Mouse (Mus musculus): ENCODE measurements around the gene Il1r1. TPM values are rescaled to one million over a fixed set of nuclear protein-coding genes. Genes with fewer than 3 reads are reported as not detected.

Gene Il1r1
- 1 to 10 TPM; 3.3 to 3.4 TPM for total RNA-seq (2021)
- long read RNA-seq, full-length matches to known transcripts = 1 of 1 reads
- long read RNA-seq, partial matches to known transcripts = 0 of 1 reads
- long read RNA-seq, other reads (novel, unspliced or antisense) = 0 of 1 reads

DNA sequence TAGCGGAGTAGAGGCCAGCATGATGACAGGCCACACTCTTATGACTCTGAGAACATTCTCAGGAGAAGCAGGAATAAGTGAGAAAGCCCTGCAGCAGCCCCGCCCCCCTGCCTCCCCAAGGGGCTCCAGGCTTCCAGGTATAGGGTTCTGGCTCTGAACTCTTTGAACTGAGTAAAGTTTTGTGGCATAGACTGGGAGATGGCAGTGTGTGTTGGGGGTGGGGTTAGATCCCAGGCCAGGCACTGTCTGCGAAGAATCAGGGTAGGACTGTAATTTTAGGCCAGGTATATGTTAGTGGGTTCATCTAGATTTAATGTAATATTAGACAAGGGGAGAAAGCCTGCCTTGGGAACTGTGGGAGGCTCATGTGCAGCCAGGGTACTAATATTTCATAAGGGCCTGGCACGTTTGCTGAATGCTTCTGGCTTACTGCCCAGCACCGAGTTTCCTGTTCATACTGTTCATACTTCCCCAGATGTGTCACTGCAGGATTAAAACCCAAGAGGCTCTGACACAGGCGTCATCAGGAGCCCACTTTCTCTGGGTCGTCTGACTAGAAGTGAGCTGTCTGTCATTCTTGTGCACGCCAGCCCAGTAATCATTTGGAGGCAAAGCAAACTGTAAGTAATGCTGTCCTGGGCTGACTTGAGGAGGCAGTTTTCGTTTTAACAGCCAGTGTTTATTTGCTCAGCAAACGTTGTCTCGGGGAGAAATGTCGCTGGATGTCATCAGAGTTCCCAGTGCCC lies at the start of gene Il1r1:
Gene Il1r1 (plus strand): TSS at position 542 of the 746 bp plus-strand sequence.
- peak in 1 of 2 experiments; percentile 13 for DNase-seq (ENCODE audit: low spot score in 2 of 2)

DNA sequence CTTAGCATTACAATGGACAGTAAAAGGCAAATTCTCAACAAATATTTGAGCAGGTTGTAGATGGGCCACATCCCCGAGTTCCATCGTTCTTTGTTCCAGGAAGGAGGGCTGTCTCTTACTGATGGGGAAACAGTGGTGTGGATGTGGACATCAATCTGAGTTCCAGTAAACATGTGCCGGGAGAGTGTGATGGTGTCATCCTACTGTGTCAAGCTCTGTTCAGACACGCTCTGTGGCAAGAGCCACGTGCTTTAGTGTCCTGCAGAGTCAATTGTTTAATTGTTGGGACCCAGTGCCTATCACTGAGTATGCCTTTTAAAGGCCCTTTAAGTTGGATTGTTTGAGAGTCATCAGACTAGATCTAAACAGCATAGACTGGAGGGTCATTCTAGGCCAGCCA lies 49.8 kb upstream of the Il1r1 start:
- no peak for DNase-seq (ENCODE audit: low spot score in 2 of 2)

DNA sequence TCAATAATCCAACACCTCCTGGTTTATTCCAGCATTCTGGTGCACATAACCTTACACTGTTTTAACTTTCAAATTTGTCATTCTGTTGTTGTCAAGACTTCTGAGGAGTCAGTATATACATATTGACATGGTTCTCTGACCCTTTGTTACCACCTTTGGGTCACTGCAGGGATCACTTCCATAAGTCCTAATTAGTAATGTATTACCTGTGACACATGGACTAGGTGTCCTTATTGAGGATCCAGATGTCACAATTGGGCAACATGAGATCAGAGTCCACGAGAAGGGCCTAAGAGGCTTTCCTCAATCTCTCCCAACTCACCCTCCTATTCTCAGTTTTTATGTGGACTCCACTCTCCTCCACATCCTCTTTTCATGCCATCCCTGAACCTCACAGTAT lies 49.1 kb upstream of the Il1r1 start:
- no peak for DNase-seq (ENCODE audit: low spot score in 2 of 2)

DNA sequence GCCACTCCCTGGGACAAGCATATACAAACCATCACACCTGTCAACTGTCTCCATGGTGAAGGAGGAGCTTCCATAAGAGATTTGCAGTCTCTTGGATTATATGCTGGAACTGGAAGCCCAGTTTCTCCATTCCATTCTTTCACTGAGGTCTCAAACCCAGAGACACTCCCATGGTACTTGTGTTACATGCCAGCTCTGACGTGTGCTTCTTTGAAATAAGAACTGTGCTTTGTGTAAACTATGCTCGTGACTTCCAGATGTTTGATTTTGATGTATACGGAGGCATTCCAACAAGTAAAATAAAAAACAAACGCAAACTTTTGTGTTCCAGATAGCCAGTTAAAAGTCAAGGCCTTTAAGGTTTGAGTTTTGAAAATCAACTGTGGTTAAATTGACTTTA lies 45.8 kb upstream of the Il1r1 start:
- no peak for DNase-seq (ENCODE audit: low spot score in 2 of 2)

DNA sequence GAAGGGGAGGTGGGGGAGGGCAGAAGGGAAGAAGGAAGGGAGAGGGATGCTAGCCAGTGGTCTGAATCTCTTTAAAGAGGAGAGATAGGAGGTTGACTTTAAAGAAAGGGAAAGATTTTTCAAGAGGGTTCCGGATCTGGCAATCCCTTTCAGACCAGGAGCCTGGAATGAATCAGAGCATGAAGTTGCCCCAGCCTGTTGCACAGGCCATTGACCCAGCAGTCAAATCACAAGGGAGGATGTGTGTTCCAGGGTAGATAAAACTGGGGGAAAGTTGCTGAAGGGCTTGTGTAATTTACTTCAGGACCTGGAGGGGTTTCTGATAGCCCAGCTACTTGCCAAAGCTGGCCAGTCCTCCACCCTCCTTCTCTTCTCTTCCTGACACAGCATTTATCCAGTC lies 45.4 kb upstream of the Il1r1 start:
- no peak for DNase-seq (ENCODE audit: low spot score in 2 of 2)

DNA sequence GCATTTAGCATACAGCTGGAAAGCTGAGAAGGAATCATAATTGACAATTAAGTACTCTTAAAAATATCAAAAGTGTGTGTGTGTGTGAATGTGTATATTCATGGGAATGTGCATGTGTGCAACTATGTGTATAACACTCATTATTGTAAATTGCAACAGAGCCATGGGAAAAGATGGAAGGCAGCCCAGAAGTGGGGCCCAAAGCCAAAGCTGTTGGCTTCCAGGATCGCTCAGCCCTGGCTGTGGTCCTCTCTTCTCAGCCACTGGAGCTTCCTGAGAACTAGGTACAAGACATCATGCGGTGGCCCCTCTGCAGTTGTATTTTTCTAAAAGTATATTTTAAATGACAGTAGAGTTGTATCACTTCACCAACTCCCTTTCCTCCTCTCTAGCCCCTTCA lies 44.0 kb upstream of the Il1r1 start:
- DNase-seq (ENCODE audit: low spot score in 2 of 2) = peak; percentile 36 to 45

DNA sequence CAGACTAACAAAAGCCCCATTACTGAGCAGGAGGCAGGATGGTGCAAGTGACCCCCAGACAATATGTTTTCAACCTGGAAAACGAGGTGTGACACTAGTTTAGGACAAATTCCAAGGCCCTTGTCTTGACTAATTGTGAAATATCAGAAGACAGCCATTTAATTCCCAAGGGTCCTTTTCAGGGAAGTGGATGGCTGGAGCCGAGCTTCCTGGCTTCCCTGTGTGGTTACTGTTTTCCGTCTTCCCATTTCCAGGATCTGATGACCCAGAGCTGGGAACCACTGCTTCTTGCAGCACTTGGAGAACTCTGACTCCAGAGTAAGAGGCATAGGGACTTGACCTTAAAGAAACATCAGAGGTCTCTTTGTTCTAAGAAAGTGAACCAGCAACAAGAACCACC lies 43.2 kb upstream of the Il1r1 start:
- DNase-seq (ENCODE audit: low spot score in 2 of 2) = no peak

DNA sequence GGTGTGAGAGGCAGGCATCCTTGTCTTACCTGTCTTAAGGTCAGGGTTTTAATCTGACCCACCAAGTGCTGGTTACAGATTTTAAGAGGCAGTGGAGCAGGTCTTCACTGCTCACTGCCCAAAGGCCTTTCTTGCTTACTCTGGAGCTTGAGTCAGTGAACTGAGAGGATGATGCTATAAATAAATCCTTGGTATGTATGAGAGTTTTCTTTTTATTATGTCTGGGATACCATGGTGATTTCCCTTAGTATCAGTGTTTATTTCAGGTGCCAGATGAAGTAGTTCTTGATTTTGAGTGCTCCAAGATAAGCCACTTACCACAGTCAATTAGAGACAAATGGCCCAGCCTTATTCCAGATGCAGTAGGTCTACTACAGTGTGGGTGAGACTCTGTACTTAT lies 41.5 kb upstream of the Il1r1 start:
- no peak for DNase-seq (ENCODE audit: low spot score in 2 of 2)

DNA sequence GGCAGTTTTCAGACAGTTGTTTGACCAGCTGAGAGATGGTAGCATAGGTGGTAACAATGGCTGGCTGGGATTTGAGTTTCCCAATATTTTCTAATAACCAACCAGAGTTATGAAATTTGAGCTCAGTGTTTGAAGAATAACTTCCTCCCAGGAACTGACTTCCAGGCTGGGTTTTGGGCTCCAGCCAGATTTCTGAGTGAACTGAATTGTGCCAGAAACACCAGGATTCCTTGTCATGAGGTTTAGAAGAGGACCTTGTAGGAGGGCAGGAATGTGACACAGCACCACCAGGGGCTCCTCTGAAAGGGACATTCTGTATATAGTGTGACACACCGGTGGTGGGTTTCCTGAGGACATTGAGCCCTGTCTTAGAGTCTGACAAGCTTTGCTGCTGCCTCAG lies 36.9 kb upstream of the Il1r1 start:
- no peak for DNase-seq (ENCODE audit: low spot score in 2 of 2)

DNA sequence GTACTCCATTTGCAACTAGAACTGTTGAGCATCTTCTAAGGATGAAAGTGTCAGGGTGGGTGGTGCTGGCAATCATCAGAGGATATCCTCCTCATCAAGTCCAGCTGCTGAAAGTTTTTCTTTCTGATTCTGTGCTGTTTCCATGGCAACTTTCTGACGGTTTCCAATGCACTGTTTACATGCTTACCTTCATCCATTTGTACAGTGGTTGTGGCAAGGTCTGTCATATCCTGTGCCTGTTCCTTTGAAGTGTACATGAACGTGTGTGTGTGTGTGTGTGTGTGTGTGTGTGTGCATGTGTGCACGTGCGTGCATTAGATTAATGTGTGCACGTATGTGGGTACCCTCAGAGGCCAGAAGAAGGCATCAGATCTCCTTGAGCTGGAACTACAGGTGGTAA lies 34.9 kb upstream of the Il1r1 start:
- no peak for DNase-seq (ENCODE audit: low spot score in 2 of 2)

DNA sequence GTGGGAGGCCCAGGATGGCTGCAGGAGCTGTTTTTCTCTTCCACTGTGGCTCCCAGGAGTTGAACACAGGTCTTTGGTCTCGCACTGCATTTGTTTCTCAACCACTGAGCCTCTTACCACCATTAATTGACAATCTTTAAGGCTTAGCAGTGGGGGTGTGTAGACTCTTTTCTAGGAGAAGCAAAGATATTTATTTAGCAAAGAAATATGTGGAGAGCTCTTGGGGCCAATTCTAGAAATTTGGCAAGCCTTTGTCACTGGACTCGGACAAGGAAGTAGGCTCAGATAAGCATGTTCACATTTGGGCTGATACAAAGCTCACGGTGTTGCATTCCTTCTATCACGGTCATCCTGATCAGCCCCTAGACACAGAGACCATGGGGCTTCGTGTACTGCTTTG lies 34.0 kb upstream of the Il1r1 start:
- no peak for DNase-seq (ENCODE audit: low spot score in 2 of 2)

DNA sequence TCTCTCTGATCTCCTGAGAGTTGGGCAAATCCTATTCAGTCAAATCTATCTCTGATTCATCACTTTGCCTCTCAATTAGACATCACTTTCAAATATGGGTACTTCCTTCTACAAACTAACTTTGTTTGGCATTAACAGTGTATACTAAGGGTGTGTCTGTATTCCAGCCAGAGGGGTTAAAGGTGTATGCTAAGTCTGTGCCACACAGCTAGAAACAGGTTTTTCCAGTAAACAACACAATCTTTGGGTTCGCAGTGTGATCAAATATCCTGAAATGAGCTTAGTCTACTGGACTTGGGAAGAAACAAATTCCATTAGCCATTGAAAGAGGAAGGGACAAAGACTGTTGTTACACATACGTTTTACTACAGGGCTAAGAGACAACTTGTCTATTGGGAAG lies 30.6 kb upstream of the Il1r1 start:
- no peak for DNase-seq (ENCODE audit: low spot score in 2 of 2)

DNA sequence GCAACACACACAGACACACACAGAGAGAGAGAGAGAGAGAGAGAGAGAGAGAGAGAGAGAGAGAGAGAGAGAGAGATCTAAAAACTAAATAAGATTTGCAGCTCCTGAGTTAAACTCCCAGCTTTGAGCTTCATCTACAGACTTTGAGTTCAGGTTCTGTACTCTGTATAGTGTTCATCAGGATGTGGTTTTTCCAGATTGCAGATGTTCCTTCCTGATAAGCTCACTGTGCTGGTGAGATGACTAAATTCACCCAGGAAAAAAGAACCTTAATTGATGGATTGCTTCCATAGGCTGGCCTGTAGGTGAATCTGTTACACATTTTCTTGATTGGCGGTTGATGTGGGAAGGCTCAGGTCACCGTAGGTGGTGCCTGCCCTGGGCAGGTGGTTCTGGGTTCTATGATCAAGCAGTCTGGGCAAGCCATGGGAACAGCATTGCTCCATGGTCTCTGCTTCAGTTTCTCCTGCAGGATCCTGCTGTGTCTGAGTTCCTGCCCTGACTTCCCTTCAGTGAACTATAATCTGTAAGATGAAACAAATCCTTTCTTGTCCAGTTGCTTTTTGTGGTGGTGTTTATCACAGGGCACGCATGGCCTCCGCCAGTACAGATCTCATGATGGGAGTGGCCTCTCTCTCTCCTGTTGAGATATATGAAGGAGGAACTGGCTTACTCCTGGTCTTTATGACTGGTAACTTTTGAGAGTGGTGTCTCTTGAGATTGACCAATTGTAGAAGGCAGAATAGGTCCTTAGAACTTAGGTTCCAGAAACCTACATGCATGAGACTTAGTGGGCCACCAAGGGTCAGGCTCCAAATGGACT lies 11.3 kb upstream of the Il1r1 start:
- DNase-seq (ENCODE audit: low spot score in 2 of 2) = no peak

DNA sequence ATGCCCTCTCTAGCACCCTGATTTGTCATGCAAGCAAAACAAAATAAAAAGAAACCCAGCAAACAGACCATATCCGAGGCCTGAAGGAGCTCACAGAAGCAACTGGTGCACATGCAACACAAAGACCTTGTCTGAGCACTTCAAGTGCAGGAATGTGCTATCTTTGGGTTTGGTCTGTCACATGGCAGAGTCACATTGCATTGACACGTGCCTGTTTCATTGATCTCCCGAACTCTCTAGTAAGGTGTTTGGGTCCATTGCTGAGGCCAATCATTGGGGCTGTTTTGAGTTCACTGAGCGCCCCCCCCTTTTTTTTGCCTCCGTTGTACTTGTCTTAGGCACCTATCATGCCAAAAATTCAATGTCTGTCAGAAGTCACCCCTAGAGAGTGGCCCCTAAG lies 7.4 kb upstream of the Il1r1 start:
- DNase-seq (ENCODE audit: low spot score in 2 of 2) = no peak

DNA sequence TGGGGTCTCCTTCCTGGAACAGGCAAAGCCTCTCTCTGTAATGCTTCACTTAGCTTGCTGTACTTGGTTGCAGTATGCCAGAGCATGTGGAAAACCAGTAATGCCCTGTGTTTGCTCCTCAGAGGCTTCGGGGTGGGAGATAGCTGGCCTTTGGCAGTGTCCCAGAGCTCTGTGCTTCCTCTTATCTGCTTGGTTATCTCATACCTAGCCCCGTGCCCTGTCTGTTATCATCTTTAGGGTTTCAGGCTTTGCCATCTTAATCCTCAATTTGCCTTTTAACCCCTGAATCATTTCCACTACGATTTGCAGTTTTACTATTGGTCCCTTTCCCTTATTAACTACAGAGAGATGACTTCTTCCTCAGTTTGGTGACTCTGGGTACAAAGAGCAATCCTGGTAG lies 6.3 kb upstream of the Il1r1 start:
- DNase-seq (ENCODE audit: low spot score in 2 of 2) = no peak

DNA sequence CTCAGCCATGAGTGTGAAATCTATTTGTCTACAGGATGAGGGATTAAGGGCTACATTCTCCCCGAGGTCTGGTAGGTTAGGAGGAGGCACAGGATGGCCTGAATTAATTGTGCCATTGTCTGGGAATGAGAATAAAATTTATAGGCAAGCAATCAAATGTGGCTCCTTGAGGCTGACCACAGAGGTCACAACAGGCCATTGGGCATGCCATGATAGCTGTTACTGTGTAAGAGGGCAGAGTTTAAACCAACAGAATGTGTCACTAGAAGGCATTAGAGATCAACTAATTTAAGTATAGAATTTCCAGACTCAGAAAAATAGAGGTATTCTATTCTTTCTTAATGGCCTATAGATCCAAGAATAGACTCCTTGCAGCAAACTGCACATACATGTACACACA lies 4.3 kb upstream of the Il1r1 start:
- no peak for DNase-seq (ENCODE audit: low spot score in 2 of 2)

DNA sequence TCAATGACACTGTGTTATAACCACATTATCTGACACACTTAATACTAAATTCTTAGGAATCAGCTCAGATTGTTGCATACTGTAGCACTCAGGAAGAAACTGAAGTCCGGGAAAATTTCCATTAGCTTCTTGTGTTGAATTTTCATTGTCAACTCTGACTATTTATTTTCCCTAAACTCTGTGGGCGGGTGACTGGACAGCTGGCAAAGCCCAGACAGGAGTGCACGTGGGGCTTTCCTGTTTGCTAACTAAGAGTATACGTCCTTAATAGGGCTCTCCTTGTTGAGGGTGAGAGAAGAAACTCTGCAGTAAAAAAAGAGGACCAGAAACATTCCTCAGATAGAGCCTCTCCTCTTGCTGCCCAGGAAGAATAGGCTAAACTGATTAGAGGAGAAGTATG lies 3.0 kb upstream of the Il1r1 start:
- no peak for DNase-seq (ENCODE audit: low spot score in 2 of 2)

DNA sequence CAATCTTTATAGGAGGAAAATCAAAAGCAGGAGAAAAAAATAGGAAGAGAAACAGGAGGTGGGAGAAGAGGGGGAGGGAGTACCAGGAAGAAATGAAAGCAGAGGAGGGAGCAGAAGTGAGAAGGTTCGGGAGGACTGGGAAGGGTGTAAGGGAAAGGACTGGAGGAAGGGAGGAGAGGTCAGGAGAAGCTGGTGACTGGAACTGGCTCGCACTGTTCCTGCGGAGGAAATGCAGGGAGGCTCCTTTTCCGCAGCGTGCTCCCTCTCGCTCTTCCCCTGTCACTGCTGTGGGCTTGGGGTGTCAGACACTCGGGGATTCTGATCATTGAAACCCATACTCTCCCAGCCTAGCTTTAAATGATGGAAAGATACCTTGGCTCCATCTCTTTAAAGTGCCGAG lies 2.2 kb upstream of the Il1r1 start:
- DNase-seq (ENCODE audit: low spot score in 2 of 2) = no peak

DNA sequence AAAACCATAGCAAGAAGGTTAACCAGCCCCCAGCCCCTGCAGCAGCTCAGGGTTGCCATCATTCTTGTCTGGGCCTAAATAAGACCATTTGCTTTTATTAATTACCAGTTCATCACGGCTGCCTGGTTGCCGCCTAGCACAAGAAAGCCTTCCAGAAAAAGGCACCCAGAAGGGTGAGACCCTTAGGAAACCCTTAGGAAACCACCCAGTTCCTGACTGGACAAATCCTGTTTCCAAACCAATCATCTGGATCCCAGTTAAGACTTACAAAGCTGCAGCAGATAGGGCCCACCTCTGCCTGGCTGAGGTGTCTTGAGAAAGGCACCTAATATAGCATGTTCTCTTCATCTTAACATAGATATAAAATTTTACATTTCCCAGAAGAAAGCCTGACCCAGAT lies 1.3 kb upstream of the Il1r1 start:
- no peak for DNase-seq (ENCODE audit: low spot score in 2 of 2)

DNA sequence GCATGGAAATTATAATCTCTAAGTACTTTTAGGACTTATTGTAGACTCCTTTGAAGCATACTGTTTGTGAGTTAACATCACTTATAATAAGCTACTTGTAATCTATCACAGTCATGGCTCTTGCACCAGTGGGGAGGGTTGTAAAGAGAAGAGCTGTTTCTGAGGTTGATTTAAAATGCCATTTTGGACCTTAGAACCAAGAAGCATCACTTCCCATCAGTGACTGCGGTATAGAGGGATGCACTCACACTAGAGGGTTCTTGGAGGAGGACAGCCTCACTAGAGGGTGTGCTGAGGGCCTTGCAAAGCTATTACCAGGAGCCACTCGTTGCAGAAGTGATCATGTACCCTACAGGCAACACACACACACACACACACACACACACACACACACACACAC lies 700 bp downstream of the Il1r1 start:
- DNase-seq (ENCODE audit: low spot score in 2 of 2) = no peak

DNA sequence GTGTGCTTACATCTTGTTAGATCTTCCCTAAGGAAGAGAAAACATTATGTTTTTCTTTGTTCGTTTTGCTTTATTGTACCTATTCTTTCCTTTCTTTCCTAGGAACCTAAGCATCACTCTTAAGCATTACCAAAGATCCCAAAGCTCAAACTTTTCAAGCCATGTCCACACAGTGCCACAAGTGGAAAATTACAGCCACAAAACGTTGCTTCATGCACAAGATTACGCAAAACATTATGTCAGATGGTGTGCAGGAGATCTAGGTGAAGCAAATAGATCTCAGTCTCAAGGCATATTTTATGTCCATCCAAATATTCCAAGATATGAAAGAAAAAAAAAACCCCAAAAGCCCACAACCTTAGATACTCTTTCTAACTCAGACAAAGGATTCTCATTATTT lies 4.2 kb downstream of the Il1r1 start:
- DNase-seq (ENCODE audit: low spot score in 2 of 2) = no peak

DNA sequence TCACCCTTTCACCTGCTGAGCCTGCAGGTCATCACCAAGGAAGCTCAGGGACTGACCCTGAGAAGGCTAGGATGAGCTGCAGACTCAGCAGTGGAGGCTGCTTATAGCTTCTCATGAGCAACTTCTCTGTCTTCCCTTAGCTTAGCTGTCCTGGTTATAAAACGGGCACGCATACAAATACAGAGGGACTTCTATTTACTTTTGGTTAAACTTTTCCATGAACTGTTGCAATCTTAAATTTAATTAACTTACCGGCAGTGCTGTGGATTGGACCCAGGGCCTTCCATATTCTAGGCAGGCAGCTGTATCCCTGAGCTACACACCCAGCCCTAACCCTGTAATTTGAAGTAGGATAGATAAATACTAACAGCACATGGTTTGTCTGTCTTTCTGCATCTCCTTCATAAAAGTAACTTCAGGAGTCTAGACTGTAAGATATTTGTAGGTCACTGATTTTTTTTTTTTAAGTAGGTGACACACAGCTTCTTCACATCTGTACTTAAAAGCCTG lies 4.9 kb downstream of the Il1r1 start:
- no peak for DNase-seq (ENCODE audit: low spot score in 2 of 2)

Data from layer of hippocampus, postnatal 10 days (tissue).